Mouse (Mus musculus) cerebral cortex, adult 2 months (tissue): ENCODE data around the gene Pou1f1.

ENCODE experiments used
- WGBS: fragments of 180-500 bp; shearing (Covaris S2); methylation state at CpG from one replicate; pipeline ENCODE4 v1.1.7; 2018; 5-methylcytosine and 5-hydroxymethylcytosine counted together

The Pou1f1 gene

DNA sequence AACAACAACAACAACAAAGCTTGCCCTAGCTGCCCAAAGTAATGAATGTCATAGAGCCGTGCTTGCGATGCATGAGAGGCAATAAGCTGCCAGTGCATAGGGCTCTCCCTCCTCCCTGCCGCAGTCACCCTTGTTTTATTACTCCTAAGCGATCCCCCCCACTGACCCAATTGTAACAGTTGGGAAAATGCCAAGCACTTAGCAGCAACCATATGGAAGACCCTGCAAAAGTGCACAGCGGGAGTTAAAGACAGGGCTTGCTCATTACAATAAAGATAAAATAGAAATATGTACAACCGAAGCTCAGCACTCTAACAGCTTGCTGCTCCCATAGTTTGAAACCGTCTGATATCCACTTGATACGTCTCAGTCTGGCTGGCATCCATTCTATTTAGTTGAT is 44.0 kb downstream of the Pou1f1 start:
- 66% methylated on average over 8 of the region's 8 CpGs for WGBS

DNA sequence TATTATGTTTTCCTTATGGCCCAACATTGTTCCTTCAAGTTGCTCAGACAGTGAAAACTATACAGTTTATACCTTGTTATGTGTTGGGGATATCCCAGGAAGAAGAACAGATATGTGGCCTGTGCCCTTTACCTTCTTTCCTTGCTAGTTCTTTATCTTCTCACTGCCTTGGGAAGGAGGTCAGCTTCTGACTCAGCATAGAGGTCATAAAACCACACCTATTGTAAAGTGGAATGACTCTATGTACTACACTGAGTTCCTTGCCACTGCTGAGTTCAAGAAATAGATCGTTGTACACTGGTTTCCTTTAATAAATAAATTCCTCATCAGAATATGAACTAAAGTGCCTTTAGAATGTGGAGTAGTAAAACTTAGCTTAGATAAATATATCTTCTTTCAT is 44.6 kb downstream of the Pou1f1 start:
- WGBS = 87% methylated on average over 1 of the region's 1 CpGs

DNA sequence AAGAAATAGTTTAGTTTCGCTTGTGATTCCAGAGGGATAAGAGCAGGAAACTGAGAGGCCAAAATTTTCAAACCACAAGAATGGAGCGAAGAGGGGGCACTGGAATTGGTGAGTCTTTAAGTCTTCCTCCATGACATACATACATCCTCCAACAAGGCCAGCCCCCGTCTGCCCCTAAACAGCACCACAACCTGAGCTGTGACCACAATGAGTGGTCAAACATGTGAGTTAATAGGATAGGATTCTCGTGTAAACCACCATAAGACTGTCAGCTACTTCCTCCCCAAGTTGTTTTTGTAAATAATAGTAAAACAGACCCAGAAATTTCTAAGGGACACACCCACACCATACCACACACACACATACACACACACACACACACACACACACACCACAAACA is 48.5 kb downstream of the Pou1f1 start:
- 87% methylated on average over 4 of the region's 4 CpGs for WGBS

DNA sequence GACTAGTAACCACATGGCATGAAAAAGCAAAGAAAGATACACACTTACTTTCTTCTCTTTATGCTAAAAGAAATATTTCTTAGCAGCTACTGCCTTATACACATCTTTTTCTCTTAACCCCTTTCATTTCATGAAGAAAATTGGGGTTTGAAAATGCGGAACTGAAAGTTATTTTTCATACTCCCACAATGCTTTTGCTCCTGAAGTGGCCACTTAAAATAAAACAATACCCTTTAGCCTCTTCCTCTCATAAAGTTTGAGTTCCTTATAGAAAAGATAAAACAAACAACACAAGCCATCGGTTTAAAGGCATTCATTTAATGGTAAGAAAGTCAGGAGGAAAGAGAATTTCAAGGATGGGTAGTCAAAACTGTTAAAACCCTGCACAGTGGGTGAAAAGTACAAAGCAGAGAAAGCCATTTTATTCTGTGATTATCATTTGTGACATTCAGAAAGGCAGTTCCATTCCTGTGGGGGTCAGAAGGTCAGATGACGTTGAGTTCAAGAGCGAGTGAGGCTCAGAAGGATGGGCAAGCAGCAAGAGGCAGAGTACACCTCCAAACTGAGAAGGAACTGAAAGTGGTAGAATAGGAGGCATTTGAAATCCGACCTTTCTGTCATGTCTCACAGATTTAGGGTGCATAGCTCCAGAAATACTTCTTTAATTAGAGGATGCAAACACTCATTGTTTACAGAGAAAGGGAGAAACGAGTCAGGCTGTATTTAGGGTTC is 57.2 kb downstream of the Pou1f1 start:
- 68% methylated on average over 6 of the region's 6 CpGs for WGBS
